Mouse (Mus musculus): Measurements from ENCODE around the gene Pigs.

GRCm38 (mm10) chr11:78322860-78323259, 5.4 kb upstream of the Pigs start, which contains the start of gene Aldoc:
- no peak for TF ChIP-seq PAX5 (IDR thresholded peaks at IDR 0.05; ENCODE audit: low read length)
- TF ChIP-seq UBTF (IDR thresholded peaks at IDR 0.05; ENCODE audit: low read depth, low read length): no peak
- TF ChIP-seq EP300 (IDR thresholded peaks at IDR 0.05; ENCODE audit: low read length): no peak

All from CH12.LX (cell line).